Mouse (Mus musculus): ENCODE results near the gene Fer. TPM values are rescaled to one million over a fixed set of nuclear protein-coding genes. Genes with fewer than 3 reads are reported as not detected.

Gene Fer
- polyA plus RNA-seq, 1 experiment: 1.6 TPM

- 90% methylated on average over 5 of the region's 5 CpGs for WGBS
- no peak for DNase-seq (ENCODE audit: low read depth, low spot score)
These were observed 188.0 kb downstream of the Fer start for GRCm38 (mm10) chr17:64050911-64051310.

- DNase-seq (ENCODE audit: low read depth, low spot score): no peak
- WGBS: 94% methylated on average over 11 of the region's 11 CpGs
These were observed 190.8 kb downstream of the Fer start for GRCm38 (mm10) chr17:64053636-64054035.

GRCm38 (mm10) chr17:64060529-64060928 is 197.7 kb downstream of the Fer start:
- no peak for DNase-seq (ENCODE audit: low read depth, low spot score)

- no peak for DNase-seq (ENCODE audit: low read depth, low spot score)
These were observed 202.4 kb downstream of the Fer start for GRCm38 (mm10) chr17:64065243-64065642.

GRCm38 (mm10) chr17:64077392-64077791 is 214.5 kb downstream of the Fer start:
- DNase-seq (ENCODE audit: low read depth, low spot score): no peak
- WGBS: 94% methylated on average over 7 of the region's 7 CpGs

More at GRCm38 (mm10) chr17:64065243-64065642, 202.4 kb downstream of the Fer start:
- WGBS: 89% methylated on average over 3 of the region's 3 CpGs

- 82% methylated on average over 5 of the region's 5 CpGs for WGBS
- DNase-seq (ENCODE audit: low read depth, low spot score): no peak
These were observed 221.9 kb downstream of the Fer start for GRCm38 (mm10) chr17:64084751-64085150.

- WGBS: 92% methylated on average over 2 of the region's 2 CpGs
- no peak for DNase-seq (ENCODE audit: low read depth, low spot score)
These were observed 222.6 kb downstream of the Fer start for GRCm38 (mm10) chr17:64085493-64085892.

- DNase-seq (ENCODE audit: low read depth, low spot score): no peak
- 87% methylated on average over 11 of the region's 11 CpGs for WGBS
These were observed 224.2 kb downstream of the Fer start for GRCm38 (mm10) chr17:64086875-64087608.

- 95% methylated on average over 3 of the region's 3 CpGs for WGBS
- no peak for DNase-seq (ENCODE audit: low read depth, low spot score)
These were observed 225.0 kb downstream of the Fer start for GRCm38 (mm10) chr17:64087871-64088270.

- 83% methylated on average over 2 of the region's 2 CpGs for WGBS
- no peak for DNase-seq (ENCODE audit: low read depth, low spot score)
These were observed 230.9 kb downstream of the Fer start for GRCm38 (mm10) chr17:64093716-64094115.

- no peak for DNase-seq (ENCODE audit: low read depth, low spot score)
- WGBS: 84% methylated on average over 3 of the region's 3 CpGs
These were observed 233.9 kb downstream of the Fer start for GRCm38 (mm10) chr17:64096811-64097210.

- DNase-seq (ENCODE audit: low read depth, low spot score): no peak
- 88% methylated on average over 5 of the region's 5 CpGs for WGBS
These were observed 235.0 kb downstream of the Fer start for GRCm38 (mm10) chr17:64097788-64098359.

GRCm38 (mm10) chr17:64099395-64100171 is 236.7 kb downstream of the Fer start:
- WGBS: 56% methylated on average over 6 of the region's 6 CpGs

GRCm38 (mm10) chr17:64100172-64100510 is 237.3 kb downstream of the Fer start:
- DNase-seq (ENCODE audit: low read depth, low spot score): no peak
- WGBS: 44% methylated on average over 3 of the region's 3 CpGs

More at GRCm38 (mm10) chr17:64099395-64100171, 236.7 kb downstream of the Fer start:
- no peak for DNase-seq (ENCODE audit: low read depth, low spot score)

- no peak for DNase-seq (ENCODE audit: low read depth, low spot score)
- WGBS: 78% methylated on average over 5 of the region's 5 CpGs
These were observed 245.9 kb downstream of the Fer start for GRCm38 (mm10) chr17:64108773-64109172.

GRCm38 (mm10) chr17:64109871-64110270 is 247.0 kb downstream of the Fer start:
- 94% methylated on average over 8 of the region's 8 CpGs for WGBS
- DNase-seq (ENCODE audit: low read depth, low spot score): no peak

- no peak for DNase-seq (ENCODE audit: low read depth, low spot score)
- whole genome bisulfite sequencing: 92% methylated on average over 5 of the region's 5 CpGs
These were observed 250.8 kb downstream of the Fer start for GRCm38 (mm10) chr17:64113625-64114024.

- no peak for DNase-seq (ENCODE audit: low read depth, low spot score)
- WGBS: 88% methylated on average over 6 of the region's 6 CpGs
These were observed 253.9 kb downstream of the Fer start for GRCm38 (mm10) chr17:64116762-64117161.

- no peak for DNase-seq (ENCODE audit: low read depth, low spot score)
- WGBS: 78% methylated on average over 5 of the region's 5 CpGs
These were observed 256.9 kb downstream of the Fer start for GRCm38 (mm10) chr17:64119697-64120288.

- WGBS: 93% methylated on average over 11 of the region's 11 CpGs
- no peak for DNase-seq (ENCODE audit: low read depth, low spot score)
These were observed 259.7 kb downstream of the Fer start for GRCm38 (mm10) chr17:64122556-64122955.

All from large intestine, adult 2 months (tissue).